ENCODE assay signal across 1 mouse cellular context in genomic region chr1:180922273-180923048, GRCm38 (mm10).
A peak's percentile ranks its signal among the peaks of the same experiment; 100 is the strongest.
TF ChIP-seq lines count a peak whose summit lies in the region.

No protein-coding gene starts in this region.

TF ChIP-seq in CH12.LX, 34 proteins besides CTCF, POLR2A, EP300 and RAD21 (continued from another document):
- TF ChIP-seq SIN3A (IDR thresholded peaks at IDR 0.05; ENCODE audit: low read length), result 0 out of 2 replicates have a peak, but pooled peaks have one; percentile 57
- TF ChIP-seq MYC (IDR thresholded peaks at IDR 0.05; ENCODE audit: low read depth, low read length), result no peak
- no peak for TF ChIP-seq CHD1 (IDR thresholded peaks at IDR 0.05; ENCODE audit: low read depth, low read length)
- no peak for TF ChIP-seq POLR2AphosphoS2 (IDR thresholded peaks at IDR 0.05; ENCODE audit: low read depth, low read length)
- TF ChIP-seq MEF2A (IDR thresholded peaks at IDR 0.05; ENCODE audit: borderline replicate concordance, low read depth, low read length), result peak; percentile 92
- TF ChIP-seq NRF1 (IDR thresholded peaks at IDR 0.05; ENCODE audit: low read depth, low read length), result no peak
- no peak for TF ChIP-seq SMC3 (IDR thresholded peaks at IDR 0.05; ENCODE audit: low read depth, low read length)
- peak; percentile 92 for TF ChIP-seq TCF12 (IDR thresholded peaks at IDR 0.05; ENCODE audit: low read depth, low read length)
- TF ChIP-seq MAFK (IDR thresholded peaks at IDR 0.05; ENCODE audit: insufficient replicate concordance, low read length), result no peak
- peak; percentile 26; the same call in 1 of the 2 replicates for TF ChIP-seq ELF1 (IDR thresholded peaks at IDR 0.05; ENCODE audit: low read depth, low read length)
- no peak for TF ChIP-seq MXI1 (IDR thresholded peaks at IDR 0.05; ENCODE audit: low read depth, low read length)
- TF ChIP-seq MAZ (IDR thresholded peaks at IDR 0.05; ENCODE audit: low read depth, low read length), result no peak
- TF ChIP-seq KAT2A (IDR thresholded peaks at IDR 0.05; ENCODE audit: insufficient replicate concordance, low read length), result no peak
- TF ChIP-seq USF1 (IDR thresholded peaks at IDR 0.05; ENCODE audit: low read depth, low read length), result no peak
- no peak for TF ChIP-seq JUND (conservative IDR thresholded peaks at IDR 0.05; ENCODE audit: low read depth, low read length)
- TF ChIP-seq E2F4 (IDR thresholded peaks at IDR 0.05; ENCODE audit: insufficient replicate concordance, low read depth, low read length), result no peak
- TF ChIP-seq MAX (IDR thresholded peaks at IDR 0.05; ENCODE audit: low read length), result no peak; the same call in 1 of the 2 replicates
- TF ChIP-seq IRF4 (IDR thresholded peaks at IDR 0.05; ENCODE audit: low read depth, low read length), result peak; percentile 79
- TF ChIP-seq ZNF384 (IDR thresholded peaks at IDR 0.05; ENCODE audit: low read depth, low read length), result no peak
